12 mouse cellular contexts compared by ENCODE assay signal in the genomic region with DNA sequence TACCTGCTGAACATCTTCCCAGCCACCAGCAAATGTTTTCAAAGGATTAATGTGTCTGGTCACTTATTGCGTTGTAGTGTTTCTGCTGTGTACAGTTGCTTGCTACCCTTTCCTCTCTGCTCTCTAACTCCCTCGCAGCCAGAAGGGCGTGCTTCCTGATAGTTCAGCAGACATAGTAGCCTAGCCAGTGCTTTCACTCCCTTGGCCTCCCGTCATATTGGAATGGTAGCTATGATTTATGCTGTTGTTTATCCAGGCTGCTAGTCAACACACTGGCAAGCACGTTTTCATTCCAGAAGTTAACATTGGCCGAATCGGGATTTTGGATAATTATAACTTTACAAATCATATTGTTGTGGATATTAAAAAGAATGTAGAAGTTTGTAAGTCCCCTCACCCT.
"Had no signal": no experiment of that assay in that cellular context is flagged by ENCODE, and none has a peak within 500 bp of the region (broad histone marks: within the 10 kb centered on the region; RNA-seq: fewer than 3 reads in every experiment).

No protein-coding gene starts in this region.

- H3K4me3 ChIP-seq: intestine, embryonic 15.5 days; layer of hippocampus, adult 2 months; limb, embryonic 12.5 days; midbrain, embryonic 12.5 days; neural tube, embryonic 13.5 days had no signal

- H3K9ac ChIP-seq: intestine, embryonic 15.5 days; limb, embryonic 12.5 days; liver, embryonic 15.5 days; midbrain, embryonic 12.5 days; neural tube, embryonic 13.5 days had no signal

- ATAC-seq: lung, postnatal 0 days had no signal

- H3K36me3 ChIP-seq: intestine, embryonic 15.5 days; limb, embryonic 12.5 days; liver, embryonic 15.5 days; midbrain, embryonic 12.5 days; neural tube, embryonic 13.5 days had no signal

- H3K27me3 ChIP-seq: intestine, embryonic 15.5 days; limb, embryonic 12.5 days; liver, embryonic 15.5 days; midbrain, embryonic 12.5 days; neural tube, embryonic 13.5 days had no signal

- H3K27ac ChIP-seq: hindbrain, postnatal 0 days; intestine, embryonic 15.5 days; layer of hippocampus, adult 2 months; limb, embryonic 12.5 days; midbrain, embryonic 12.5 days; neural tube, embryonic 13.5 days; stomach, postnatal 0 days had no signal

- H3K9me3 ChIP-seq: intestine, embryonic 15.5 days; limb, embryonic 12.5 days; liver, embryonic 15.5 days; midbrain, embryonic 12.5 days; neural tube, embryonic 13.5 days had no signal

- DNase-seq: liver; lung, adult 2 months; lung, postnatal 4 days had no signal

- H3K4me1 ChIP-seq: intestine, embryonic 15.5 days had no signal

- H3K4me2 ChIP-seq: intestine, embryonic 15.5 days; limb, embryonic 12.5 days; midbrain, embryonic 12.5 days; neural tube, embryonic 13.5 days had no signal
